Mouse (Mus musculus) olfactory bulb, adult 2 months (tissue): ENCODE measurements around the gene Fam189a2.

ENCODE experiments used
- CTCF ChIP-seq: fragments of 200-500 bp; IDR thresholded peaks from 2 replicates; pipeline ENCODE4 v1.5.1; 2012; ENCODE audit warnings: low read depth, mild to moderate bottlenecking, low read length, moderate library complexity; ENCODE audit not compliant: insufficient read depth
- POLR2A ChIP-seq: fragments of 200-500 bp; IDR thresholded peaks from 2 replicates; pipeline ENCODE4 v1.6.1; 2012; ENCODE audit warnings: mild to moderate bottlenecking, low read depth, low read length, moderate library complexity; ENCODE audit not compliant: insufficient read depth

- TF ChIP-seq CTCF (no peak), POLR2A (no peak)
Measured at GRCm38 (mm10) chr19:23995766-23996399, 34.9 kb downstream of the Fam189a2 start.
